In genomic region chr5:121266741-121267382, GRCm38 (mm10) we compare ENCODE assay signal across 8 mouse cellular contexts. TPM values are rescaled to one million over a fixed set of nuclear protein-coding genes. Genes with fewer than 3 reads are reported as not detected.
DNase-seq lines count a peak whose midpoint lies in the region; ATAC-seq lines count a peak whose summit lies in the region.

No protein-coding gene starts in this region.

- no peak overlapping the region for H3K4me3 ChIP-seq in kidney, embryonic 16.5 days (ENCODE audit: low read length)

- H3K27ac ChIP-seq in kidney, embryonic 16.5 days (ENCODE audit: low read length): no peak overlapping the region

- H3K9ac ChIP-seq in kidney, embryonic 16.5 days (replicated peaks; ENCODE audit: low read length): no peak overlapping the region

- H3K9me3 ChIP-seq in kidney, embryonic 16.5 days (ENCODE audit: low read length): no peaks in the 10 kb centered on the region

- no peak for ATAC-seq in kidney, embryonic 16.5 days (ENCODE audit: low FRiP score, low TSS enrichment)
- peak; percentile 94 for ATAC-seq in megakaryocyte-erythroid progenitor cell, adult 5-6 weeks (replicated peaks; ENCODE audit: low FRiP score, low TSS enrichment, poor library complexity, severe bottlenecking)

- no peaks in the 10 kb centered on the region for H3K4me1 ChIP-seq in kidney, embryonic 16.5 days (ENCODE audit: insufficient read depth, low read length)

- WGBS in kidney, embryonic 16.5 days: 89% methylated on average over 7 of the region's 7 CpGs

- DNase-seq in kidney, adult 18-20 months: peak; percentile 59
- peak; percentile 42 for DNase-seq in MN1 (ENCODE audit: low spot score)
- DNase-seq in cerebellum, adult 8-10 months: peak; percentile 65
- peak; percentile 32 for DNase-seq in gastrocnemius, postnatal 10 days
- peak; percentile 53 for DNase-seq in left cerebral cortex, adult 11 months (ENCODE audit: low spot score)
- DNase-seq in thymus, postnatal 25 days: peak; percentile 53

- no peak overlapping the region for H3K4me2 ChIP-seq in kidney, embryonic 16.5 days (replicated peaks; ENCODE audit: low read depth, low read length)

- H3K36me3 ChIP-seq in kidney, embryonic 16.5 days (ENCODE audit: insufficient read depth, low read length): peaks cover 36% of the 10 kb centered on the region

- H3K27me3 ChIP-seq in kidney, embryonic 16.5 days (ENCODE audit: insufficient read depth, low read length): no peaks in the 10 kb centered on the region

RNA-seq across cellular contexts. Expression of gene Hectd4, which starts 46.8 kb away (rescaled TPM):
- polyA plus RNA-seq in kidney, embryonic 16.5 days (2015; fragmentation: Nextera tagmentation; extraction: Ambion mirVana): 3.8 and 4.5 TPM in 2 replicates
- 10 to 100 TPM; 12.7 to 16.6 TPM for total RNA-seq in gastrocnemius, postnatal 10 days (2021)
- 53.9 and 71.9 TPM in 2 replicates for total RNA-seq in megakaryocyte-erythroid progenitor cell, adult 5-6 weeks (2014; fragmentation: Nextera tagmentation)
- 10.1 and 25.7 TPM in 2 replicates for total RNA-seq in megakaryocyte-erythroid progenitor cell, adult 5-6 weeks (2017)
